Mouse (Mus musculus): ENCODE data around the gene Gm28036. TPM values are rescaled to one million over a fixed set of nuclear protein-coding genes. Genes with fewer than 3 reads are reported as not detected.

Gm28036 gene
- total RNA-seq, 1 experiment from 2014 or later: 94.3 TPM

DNA sequence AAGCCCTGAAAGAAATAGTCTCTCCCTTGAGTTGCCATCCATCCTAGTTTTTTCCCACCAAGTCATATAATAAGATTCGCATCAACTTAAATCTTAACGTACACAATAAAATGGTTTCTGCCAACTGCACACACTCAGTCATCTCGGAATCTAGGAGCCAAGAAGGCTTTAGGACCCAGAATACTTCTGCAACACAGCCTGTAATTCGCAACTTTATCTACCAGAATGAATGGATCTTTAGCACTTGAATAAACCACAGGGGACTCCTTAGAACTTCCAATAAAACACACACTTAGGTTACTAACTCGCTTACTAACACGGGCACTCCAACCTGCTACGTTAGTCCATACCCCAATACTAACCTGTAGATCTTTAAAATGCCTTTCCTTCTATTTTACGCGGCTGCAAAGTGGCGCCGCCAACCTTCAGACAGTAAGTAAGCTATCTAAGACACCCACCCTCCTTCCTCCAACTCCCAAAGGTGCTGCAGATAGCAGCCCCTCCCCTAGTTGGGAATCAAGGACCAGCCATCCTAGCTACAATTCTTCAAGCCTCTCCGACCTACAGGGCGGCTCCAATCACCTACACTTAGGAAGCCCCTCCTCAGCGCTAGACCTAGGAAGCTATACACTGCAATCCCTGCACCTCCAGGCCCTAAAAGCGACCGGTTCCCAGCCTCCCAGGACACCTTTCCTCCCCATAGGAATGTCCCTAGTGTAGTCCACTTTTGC is 16.1 kb downstream of the Gm28036 start:
- peak; percentile 14 to 22; a peak in 1 of 4 replicates for ATAC-seq (replicated peaks in 1 of 2; ENCODE audit: insufficient read depth in 1 of 2, low FRiP score in 2 of 2, low TSS enrichment in 1 of 2, low read depth in 1 of 2, poor library complexity in 2 of 2, severe bottlenecking in 2 of 2)

DNA sequence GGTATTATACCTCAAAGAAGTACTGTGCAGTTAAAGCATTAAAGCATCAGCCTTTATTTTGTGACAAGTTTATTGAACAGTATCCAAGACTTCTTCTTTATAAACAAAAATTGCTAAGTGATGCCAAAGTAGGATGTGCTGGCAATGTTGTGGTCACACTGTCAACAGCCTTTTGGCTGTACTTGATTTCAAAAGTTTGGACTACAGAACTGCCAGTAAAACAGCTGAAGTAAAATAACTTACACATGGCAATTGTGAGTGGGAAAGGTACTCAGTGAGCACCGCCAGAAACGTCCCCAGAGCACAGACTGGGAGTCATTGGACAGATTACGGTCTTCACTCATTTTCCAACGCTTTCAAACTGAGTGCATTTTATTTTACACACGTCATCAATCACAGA is 35.0 kb downstream of the Gm28036 start:
- ATAC-seq (replicated peaks in 1 of 2; ENCODE audit: insufficient read depth in 1 of 2, low FRiP score in 2 of 2, low TSS enrichment in 1 of 2, low read depth in 1 of 2, poor library complexity in 2 of 2, severe bottlenecking in 2 of 2): no peak

DNA sequence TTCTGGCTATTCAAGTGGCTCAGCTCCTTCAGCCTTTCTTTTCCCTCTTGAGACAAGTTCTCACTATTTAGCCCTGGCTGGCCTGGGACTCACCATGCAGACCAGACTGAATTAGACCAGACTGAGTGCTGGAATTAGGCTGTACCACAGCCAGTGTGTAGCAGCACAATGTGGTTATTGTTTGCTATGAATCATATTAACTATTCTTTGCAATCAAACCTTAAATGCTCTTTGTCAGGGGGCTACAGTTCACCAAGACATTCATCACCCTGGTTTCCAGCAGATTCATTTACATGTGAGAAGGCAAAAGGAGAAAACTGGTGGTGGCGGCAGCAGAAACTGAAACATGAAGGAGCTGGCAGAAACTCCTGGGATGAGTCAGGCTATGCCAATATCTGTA is 37.1 kb downstream of the Gm28036 start:
- ATAC-seq (replicated peaks in 1 of 2; ENCODE audit: insufficient read depth in 1 of 2, low FRiP score in 2 of 2, low TSS enrichment in 1 of 2, low read depth in 1 of 2, poor library complexity in 2 of 2, severe bottlenecking in 2 of 2): no peak

DNA sequence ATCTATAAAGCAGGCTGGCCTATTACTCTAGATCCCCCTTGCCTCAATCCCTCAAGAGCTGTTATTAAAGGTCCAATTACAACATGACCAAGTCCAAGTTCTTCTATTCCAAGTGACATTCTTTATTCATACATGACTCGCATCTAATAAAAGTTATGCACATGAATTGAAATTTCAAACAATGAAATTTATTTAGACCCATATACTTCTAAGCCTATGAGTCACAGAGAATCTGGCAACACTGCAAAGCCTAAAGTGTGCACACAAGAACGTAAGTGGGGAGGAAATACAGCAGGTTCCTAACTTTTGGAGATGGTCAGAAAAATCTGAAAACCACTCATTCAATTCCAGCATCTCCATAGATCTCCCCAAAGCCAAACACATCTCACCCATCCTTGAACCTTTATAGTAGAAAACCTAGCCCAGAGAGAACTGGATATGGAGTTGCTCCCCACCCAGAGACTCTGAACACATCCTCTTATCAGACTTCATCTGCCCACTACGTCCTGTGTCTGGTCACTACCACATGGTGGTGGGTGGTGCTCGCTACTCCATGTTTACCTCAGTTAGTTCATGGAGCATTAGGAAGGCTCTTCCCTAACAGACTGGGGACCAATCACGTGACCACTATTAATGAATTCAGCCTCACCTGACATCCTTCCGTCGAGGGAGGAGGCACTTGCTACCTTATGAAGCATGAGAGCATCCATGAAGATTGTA is 39.3 kb downstream of the Gm28036 start:
- no peak for ATAC-seq (replicated peaks in 1 of 2; ENCODE audit: insufficient read depth in 1 of 2, low FRiP score in 2 of 2, low TSS enrichment in 1 of 2, low read depth in 1 of 2, poor library complexity in 2 of 2, severe bottlenecking in 2 of 2)

DNA sequence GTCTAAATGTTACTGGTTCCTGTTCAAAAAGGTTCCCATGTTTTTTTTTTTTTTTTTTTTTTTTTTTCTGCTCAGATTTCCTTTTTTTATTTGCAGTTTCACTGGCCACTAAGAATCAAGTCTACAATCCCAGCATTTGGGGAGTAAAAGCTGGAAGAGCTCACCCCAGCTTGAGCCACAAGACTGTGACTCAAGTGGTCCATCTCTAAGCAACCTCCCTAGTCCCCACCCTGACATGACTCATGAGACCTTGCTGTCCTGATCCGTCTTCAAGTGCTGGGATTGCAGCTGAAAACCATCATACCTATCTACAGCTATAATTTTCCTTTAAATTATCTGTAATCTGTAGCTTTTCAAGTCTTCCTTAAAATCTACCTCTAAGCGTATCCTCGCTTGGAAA is 42.4 kb downstream of the Gm28036 start:
- no peak for ATAC-seq (replicated peaks in 1 of 2; ENCODE audit: insufficient read depth in 1 of 2, low FRiP score in 2 of 2, low TSS enrichment in 1 of 2, low read depth in 1 of 2, poor library complexity in 2 of 2, severe bottlenecking in 2 of 2)

DNA sequence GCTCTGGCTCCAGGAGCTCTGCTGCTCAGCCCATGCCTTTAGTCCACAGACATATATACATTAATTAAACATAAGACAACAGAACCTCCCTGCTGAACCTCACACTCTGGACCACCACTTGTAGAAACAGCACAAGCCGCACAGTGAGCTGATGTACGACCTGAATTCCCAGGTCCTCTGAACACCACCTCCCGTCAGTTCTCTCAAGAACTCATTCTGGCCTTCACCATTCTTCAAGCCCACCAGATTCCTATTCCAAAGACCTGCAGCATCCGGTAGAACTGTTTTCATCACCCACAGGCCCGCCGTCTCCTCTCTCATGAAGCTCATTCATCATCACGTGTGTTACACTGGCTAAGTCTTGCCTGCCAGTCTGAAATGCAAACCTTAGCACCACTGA is 46.5 kb downstream of the Gm28036 start:
- no peak for ATAC-seq (replicated peaks in 1 of 2; ENCODE audit: insufficient read depth in 1 of 2, low FRiP score in 2 of 2, low TSS enrichment in 1 of 2, low read depth in 1 of 2, poor library complexity in 2 of 2, severe bottlenecking in 2 of 2)

DNA sequence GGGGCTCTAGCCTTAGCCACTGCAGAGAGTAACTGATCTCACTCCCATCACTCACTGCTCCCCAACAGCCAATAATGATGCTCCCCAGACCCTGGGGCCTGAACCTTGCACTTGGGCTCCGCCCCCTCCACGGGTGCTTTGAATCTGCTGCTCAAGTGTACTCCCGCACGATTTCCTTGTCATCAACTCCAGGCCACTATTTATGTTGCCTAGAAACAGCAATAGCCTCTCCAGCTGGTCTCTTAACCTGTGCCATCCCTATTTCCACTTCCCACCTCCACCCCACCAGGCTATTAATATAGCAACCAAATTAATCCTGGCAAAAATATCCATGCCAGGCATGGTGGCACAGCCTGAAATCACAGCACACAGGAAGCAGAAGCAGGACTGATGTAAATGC is 47.2 kb downstream of the Gm28036 start:
- no peak for ATAC-seq (replicated peaks in 1 of 2; ENCODE audit: insufficient read depth in 1 of 2, low FRiP score in 2 of 2, low TSS enrichment in 1 of 2, low read depth in 1 of 2, poor library complexity in 2 of 2, severe bottlenecking in 2 of 2)

DNA sequence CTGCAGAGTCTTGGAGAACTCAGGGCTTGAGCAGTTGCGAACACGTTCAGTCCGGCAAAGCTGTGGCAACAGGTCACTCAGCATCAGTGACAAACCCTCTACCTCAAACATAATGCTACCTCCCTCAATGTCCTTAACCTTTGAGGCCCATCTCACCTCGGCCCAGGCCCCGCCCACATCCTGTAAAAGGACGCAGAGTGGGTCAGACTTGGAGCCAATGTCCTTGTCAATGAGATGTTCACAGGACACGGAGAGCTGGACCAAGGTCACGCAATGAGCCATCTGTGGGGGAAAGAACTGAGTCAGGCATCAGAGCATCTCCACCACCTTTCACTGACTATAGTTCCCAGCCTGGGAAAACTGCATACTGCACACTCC is 47.7 kb downstream of the Gm28036 start:
- no peak for ATAC-seq (replicated peaks in 1 of 2; ENCODE audit: insufficient read depth in 1 of 2, low FRiP score in 2 of 2, low TSS enrichment in 1 of 2, low read depth in 1 of 2, poor library complexity in 2 of 2, severe bottlenecking in 2 of 2)

DNA sequence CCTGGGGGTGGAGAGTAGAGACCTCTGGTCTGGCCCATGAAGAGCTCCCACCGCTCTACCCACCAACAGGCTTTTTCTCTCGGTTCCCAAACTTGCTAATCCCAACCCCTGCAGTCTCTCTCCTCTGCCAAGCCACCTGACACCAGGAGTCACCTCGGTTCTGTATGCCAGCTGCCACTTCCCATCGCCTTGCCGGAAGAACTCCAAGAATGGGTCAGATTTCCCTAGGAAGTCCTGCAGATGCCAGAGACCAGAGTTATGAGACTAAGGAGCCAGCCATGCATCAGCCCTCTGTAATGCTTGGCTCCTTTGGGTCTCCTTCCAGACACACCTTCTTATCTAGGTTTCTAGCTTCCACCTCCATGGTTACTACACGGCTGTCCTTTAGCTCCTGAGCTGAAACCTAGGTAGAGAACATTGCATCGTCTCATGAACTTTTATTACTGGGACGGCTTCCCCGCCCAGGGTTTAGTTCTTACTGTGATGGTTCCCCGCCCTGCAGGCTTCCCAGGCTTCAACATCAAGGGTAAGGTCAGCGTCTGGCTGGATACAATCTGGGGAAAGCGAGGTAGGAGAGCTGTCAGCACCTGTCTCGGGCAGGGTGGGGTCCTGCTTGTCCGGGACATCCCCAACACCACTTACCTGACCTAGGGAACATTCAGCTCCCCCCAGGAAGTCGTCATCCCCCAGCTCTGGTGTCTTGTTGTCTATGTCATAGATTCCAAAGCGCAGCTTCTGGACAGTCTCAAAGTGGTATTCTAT is 48.3 kb downstream of the Gm28036 start:
- ATAC-seq (replicated peaks in 1 of 2; ENCODE audit: insufficient read depth in 1 of 2, low FRiP score in 2 of 2, low TSS enrichment in 1 of 2, low read depth in 1 of 2, poor library complexity in 2 of 2, severe bottlenecking in 2 of 2): no peak

DNA sequence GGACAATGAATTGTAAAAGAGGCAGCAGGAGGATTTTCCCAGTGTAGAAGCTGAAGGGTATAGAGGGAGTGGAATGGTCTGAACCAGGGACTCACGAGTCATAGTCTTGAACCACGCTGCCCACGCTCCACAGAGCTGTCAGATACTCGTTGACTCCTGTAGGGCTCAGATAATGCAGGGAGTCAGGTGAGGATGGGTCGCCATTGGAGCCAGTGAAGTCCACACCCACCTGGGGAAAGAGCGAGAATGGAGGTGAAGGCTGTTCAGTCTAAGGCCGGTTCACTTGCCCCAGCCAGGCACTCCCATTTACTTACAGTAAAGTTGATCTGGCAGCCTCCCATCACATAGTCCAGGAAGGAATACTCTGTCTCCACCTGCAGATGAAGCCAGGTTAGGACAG is 49.4 kb downstream of the Gm28036 start:
- ATAC-seq (replicated peaks in 1 of 2; ENCODE audit: insufficient read depth in 1 of 2, low FRiP score in 2 of 2, low TSS enrichment in 1 of 2, low read depth in 1 of 2, poor library complexity in 2 of 2, severe bottlenecking in 2 of 2): no peak

DNA sequence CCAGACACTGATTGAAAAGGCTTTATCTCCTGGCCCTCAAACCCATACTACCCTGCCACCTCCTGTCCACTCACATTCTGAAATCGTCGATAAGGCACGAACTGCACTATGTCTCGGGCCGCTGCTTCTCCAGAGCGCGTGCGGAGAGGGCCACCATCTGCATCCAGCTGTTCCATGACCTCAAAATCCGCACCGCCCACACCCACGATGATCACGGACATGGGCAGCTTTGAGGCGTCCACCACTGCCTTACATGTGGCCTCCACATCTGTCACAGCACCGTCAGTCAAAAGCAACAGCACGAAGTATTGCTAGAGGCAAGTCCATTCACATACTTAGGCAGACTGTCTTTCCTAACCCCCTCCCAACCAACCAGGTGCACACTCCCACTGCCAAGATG is 53.2 kb downstream of the Gm28036 start:
- ATAC-seq (replicated peaks in 1 of 2; ENCODE audit: insufficient read depth in 1 of 2, low FRiP score in 2 of 2, low TSS enrichment in 1 of 2, low read depth in 1 of 2, poor library complexity in 2 of 2, severe bottlenecking in 2 of 2): no peak

DNA sequence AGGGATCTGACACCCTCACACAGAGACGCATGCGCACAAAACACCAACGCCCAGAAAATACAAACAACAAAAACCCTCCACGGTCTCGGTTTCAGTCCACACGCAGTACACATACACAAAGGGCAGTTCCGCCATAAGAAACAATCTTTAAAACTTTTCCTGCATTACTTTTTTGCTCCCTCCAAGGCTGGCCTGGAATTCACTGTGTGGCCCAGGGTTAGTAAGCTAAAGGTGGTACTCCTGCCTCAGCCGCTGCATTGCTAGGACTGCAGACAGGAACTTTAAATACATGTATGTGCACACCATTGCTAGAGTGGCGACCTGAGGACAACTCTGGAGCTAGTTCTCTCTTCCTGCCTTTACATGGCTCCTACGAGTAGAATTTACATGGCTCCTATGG is 55.7 kb downstream of the Gm28036 start:
- no peak for ATAC-seq (replicated peaks in 1 of 2; ENCODE audit: insufficient read depth in 1 of 2, low FRiP score in 2 of 2, low TSS enrichment in 1 of 2, low read depth in 1 of 2, poor library complexity in 2 of 2, severe bottlenecking in 2 of 2)

DNA sequence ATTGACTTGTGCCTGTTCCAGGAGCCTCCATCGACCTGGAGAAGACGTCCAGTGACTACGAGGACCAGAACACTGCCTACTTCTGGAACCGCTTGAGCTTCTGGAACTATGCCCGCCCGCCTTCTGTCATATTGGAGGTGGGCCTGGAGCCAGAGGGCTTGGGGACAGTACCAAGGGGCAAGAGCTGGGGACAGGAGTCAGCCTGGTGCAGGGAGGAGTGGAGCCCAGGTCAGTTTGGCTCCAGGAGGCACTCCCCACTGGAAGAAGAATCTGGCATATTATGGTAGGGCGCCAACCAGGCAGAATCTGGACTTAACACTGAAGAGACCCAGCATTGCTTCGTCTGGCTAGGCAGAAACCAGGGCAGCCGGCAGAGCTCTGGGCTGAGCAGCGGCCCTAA is 59.0 kb downstream of the Gm28036 start:
- no peak for ATAC-seq (replicated peaks in 1 of 2; ENCODE audit: insufficient read depth in 1 of 2, low FRiP score in 2 of 2, low TSS enrichment in 1 of 2, low read depth in 1 of 2, poor library complexity in 2 of 2, severe bottlenecking in 2 of 2)

DNA sequence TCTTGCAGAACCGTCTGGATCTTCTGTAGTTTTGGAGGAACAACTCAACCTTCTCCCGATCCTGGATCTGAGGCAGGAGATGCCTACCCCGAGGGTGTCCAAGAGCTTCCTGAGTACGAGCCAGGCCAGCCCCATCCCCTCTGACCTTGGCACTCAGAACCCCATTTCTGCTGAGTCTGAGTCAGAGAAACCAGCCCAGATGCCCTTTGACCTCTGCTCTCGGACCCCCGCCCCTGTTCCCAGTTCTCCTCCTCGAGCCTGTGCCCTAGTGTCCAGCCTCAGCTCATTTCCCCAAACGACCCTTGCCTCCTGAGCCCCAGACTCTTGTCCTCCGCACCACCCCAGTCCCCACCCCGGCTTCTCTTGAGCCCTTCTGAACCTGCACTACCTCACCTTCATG is 60.8 kb downstream of the Gm28036 start:
- ATAC-seq (replicated peaks in 1 of 2; ENCODE audit: insufficient read depth in 1 of 2, low FRiP score in 2 of 2, low TSS enrichment in 1 of 2, low read depth in 1 of 2, poor library complexity in 2 of 2, severe bottlenecking in 2 of 2): no peak

DNA sequence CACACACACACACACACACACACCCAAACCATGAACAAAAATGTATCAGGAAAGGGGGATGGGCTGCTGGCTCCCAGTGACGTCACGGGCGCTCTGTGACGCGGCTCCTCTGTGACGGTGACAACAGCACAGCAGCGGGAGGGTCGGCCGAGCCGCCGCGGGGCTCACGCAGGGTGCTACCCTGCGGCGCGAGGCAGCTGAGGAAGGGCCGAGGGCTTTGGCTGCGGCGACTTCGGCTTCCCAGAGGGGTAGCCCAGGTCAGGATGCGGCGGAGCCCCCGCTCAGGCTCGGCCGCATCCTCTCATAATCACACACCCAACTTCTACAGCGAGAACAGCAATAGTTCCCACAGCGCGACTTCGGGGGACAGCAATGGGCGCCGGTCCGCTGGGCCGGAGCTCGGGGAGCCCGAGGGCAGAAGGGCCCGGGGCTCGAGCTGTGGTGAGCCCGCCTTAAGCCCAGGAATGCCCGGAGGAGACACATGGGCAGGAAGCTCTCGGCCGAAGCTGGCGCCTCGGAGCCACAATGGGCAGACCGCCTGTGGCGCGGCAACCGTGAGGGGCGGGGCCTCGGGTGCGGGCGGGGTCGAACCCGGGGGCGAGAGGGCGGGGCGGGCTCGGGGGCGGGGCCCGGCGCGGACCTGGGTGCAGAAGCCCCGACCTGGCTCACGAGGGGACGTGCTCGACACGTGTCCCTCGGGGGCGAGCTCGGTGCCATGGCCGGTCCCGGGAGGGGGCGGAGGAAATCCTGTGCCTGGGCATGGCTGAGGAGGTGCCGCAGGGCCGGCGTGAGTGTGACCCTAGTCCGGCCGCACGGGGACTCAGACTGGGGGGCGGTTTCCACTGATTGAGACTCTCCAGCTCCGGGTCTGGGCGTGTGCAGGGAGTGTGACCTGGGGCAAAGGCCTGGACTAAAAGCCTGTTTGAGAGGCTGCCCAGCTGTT is 61.5 kb downstream of the Gm28036 start, which contains the start of gene Spag4:
Spag4 (plus strand) TSS at position 77 of the 943 bp plus-strand sequence.
- ATAC-seq (replicated peaks in 1 of 2; ENCODE audit: insufficient read depth in 1 of 2, low FRiP score in 2 of 2, low TSS enrichment in 1 of 2, low read depth in 1 of 2, poor library complexity in 2 of 2, severe bottlenecking in 2 of 2): peak; percentile 70 to 75

DNA sequence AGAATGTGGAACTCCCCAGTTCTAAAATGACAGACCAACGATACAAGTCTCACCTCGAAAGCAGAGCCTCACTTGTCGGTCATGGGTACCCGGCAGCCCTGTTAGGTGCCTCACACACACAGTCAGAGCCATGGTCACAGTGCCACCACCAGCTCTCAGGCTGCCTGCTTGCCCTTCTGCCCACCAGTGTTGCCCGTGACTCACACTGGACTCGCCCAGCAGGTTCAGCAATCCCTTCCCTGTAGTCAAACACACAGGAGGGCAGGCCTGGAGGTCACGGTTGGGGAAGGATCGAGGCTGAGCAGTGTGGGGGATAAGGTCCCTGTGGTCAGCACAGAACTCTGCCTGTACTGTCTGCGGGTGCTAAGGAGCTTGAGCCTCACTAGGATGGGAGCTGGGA is 74.1 kb downstream of the Gm28036 start, which contains the start of gene Fer1l4:
Fer1l4 (minus strand) TSS at position 132 of the 400 bp plus-strand sequence.
- ATAC-seq (replicated peaks in 1 of 2; ENCODE audit: insufficient read depth in 1 of 2, low FRiP score in 2 of 2, low TSS enrichment in 1 of 2, low read depth in 1 of 2, poor library complexity in 2 of 2, severe bottlenecking in 2 of 2): no peak

DNA sequence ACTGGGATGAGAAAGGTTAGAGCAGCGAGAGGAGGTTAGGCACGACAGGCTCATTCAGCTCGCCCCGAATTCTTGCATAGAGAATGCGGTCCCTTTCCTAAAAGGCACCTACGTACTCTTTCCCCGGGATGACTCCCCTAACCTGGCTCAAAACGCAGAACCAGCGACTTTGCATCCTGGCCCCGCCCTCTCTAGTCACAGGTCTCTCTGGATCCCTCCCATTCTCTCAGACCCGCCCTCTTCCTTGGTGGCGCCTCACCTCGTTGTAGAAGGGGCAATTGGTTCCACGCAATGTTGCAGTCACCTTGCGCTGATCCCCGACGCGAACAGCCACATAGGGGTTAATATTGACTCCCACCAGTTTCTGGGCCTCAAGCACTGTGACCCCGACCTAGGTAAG is 79.0 kb downstream of the Gm28036 start:
- ATAC-seq (replicated peaks in 1 of 2; ENCODE audit: insufficient read depth in 1 of 2, low FRiP score in 2 of 2, low TSS enrichment in 1 of 2, low read depth in 1 of 2, poor library complexity in 2 of 2, severe bottlenecking in 2 of 2): no peak; a peak in 1 of 4 replicates

Measured in hematopoietic stem cell, adult 5-6 weeks (primary cell).